Mouse (Mus musculus): ENCODE measurements around the gene Gm20388.

DNA sequence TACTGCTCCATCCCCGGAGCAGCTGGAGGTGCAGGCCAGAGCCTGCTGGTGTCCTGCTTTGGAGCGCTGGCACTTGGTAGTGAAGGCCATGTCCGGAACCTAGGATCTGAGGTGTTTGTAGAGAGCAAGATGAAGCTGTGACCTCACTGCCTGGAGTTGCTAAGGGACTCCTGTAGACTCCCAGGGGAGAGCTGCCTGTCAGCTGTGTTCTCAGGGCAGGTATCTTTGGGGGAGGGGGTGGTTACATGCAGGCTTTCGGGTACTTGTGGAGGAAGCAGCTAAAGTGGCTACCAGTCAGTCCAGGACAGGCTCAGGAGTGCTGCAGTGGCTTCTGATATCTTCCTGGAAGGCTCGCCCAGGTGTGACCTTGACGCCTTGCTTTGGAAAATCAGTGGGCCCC lies 4328.7 kb downstream of the Gm20388 start:
- TF ChIP-seq CTCF (IDR thresholded peaks at IDR 0.05; ENCODE audit: low read depth) (no peak), EP300 (IDR thresholded peaks at IDR 0.05; ENCODE audit: low read depth) (no peak)

Measured in liver, embryonic 14.5 days (tissue).